Mouse (Mus musculus): ENCODE measurements around the gene Acsm5.
"Not testable (repeated sequence)": the region's sequence is repeated elsewhere in the genome, so short reads cannot be mapped to it uniquely, and the experiment has no call there.

Acsm5 gene

GRCm38 (mm10) chr7:119542445-119542844, 23.2 kb downstream of the Acsm5 start:
- in situ Hi-C loops (cut with MboI, MseI), result no loop called here

GRCm38 (mm10) chr7:119545572-119545971, 26.3 kb downstream of the Acsm5 start:
- in situ Hi-C loops (cut with MboI, MseI), result no loop called here

- in situ Hi-C loops (cut with MboI, MseI), result no loop called here
Measured at GRCm38 (mm10) chr7:119550471-119551222, 31.4 kb downstream of the Acsm5 start.

GRCm38 (mm10) chr7:119554040-119554439, 34.8 kb downstream of the Acsm5 start, which contains the start of gene Acsm2:
Gene Acsm2 (plus strand): TSS chr7:119554340.
- in situ Hi-C loops (cut with MboI, MseI), result no loop called here

GRCm38 (mm10) chr7:119559789-119560451, 40.7 kb downstream of the Acsm5 start:
- in situ Hi-C loops (cut with MboI, MseI), result no loop called here

- in situ Hi-C loops (cut with MboI, MseI), result no loop called here
Measured at GRCm38 (mm10) chr7:119560452-119560835, 41.2 kb downstream of the Acsm5 start.

GRCm38 (mm10) chr7:119561441-119561840, 42.2 kb downstream of the Acsm5 start:
- in situ Hi-C loops (cut with MboI, MseI), result no loop called here

GRCm38 (mm10) chr7:119562476-119562875, 43.2 kb downstream of the Acsm5 start:
- in situ Hi-C loops (cut with MboI, MseI), result not testable (repeated sequence)

- in situ Hi-C loops (cut with MboI, MseI), result no loop called here
Measured at GRCm38 (mm10) chr7:119594530-119595107, 75.4 kb downstream of the Acsm5 start.
